Mouse (Mus musculus): ENCODE measurements around the gene Sycp3. TPM values are rescaled to one million over a fixed set of nuclear protein-coding genes. Genes with fewer than 3 reads are reported as not detected.
"Not testable (repeated sequence)": the region's sequence is repeated elsewhere in the genome, so short reads cannot be mapped to it uniquely, and the experiment has no call there.

The Sycp3 gene
- 1 to 10 TPM in 1 of 2 experiments, under 1 TPM in 1; 0.54 to 1.2 TPM for total RNA-seq (2021)

DNA sequence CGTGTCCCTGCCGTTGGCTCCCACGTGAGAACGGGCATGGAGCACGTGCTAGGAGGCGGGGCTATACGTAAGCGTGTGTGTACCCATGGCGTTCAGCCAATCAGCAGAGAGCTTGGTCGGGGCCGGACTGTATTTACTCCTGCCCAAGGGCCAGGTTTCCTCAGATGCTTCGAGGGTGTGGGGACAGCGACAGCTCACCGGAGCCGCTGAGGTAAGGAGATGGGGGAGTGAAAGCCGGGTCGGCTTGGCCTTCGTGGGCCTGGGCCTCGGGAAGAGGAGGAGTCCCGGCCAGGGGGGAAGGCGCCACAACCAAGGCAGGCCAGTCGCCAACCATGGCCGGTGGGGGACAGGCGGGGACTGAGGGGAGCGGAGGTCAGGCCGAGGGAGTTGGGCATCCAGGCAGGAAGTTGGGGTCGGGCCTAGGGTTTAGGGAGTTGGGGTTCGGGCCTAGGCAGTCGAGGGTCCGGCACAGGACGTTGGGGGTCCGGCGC, at the start of gene Sycp3:
TSS of gene Sycp3 (plus strand) at position 68 of the 491 bp plus-strand sequence.
- intact Hi-C loops (cut with DNase I), result no loop called here
- DNase-seq, result no peak

- no peak for DNase-seq
- intact Hi-C loops (cut with DNase I), result no loop called here
Measured at GRCm38 (mm10) chr10:88409751-88410150, 49.6 kb upstream of the Sycp3 start.

GRCm38 (mm10) chr10:88412290-88412995, 46.9 kb upstream of the Sycp3 start:
- DNase-seq, result peak; percentile 6
- intact Hi-C loops (cut with DNase I), result no loop called here

DNA sequence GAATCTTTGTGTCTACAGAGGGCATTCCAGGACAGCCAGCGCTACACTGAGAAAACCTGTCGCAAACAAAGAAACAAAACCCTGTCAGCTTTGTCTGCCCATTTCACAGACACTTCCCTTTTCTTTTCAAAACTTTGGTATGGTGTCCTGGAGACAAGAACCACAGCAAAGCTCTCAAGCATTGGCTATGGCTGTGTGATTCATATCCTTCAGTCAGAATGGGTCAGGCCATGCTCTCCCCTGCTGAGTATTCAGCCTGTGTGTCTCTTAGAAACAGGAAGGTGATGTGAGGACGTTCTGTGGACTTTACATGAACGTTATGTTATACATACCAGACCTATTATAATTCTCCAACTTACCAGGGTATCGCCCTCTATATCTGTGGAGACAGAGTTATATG, 41.7 kb upstream of the Sycp3 start:
- intact Hi-C loops (cut with DNase I), result no loop called here
- no peak for DNase-seq

DNA sequence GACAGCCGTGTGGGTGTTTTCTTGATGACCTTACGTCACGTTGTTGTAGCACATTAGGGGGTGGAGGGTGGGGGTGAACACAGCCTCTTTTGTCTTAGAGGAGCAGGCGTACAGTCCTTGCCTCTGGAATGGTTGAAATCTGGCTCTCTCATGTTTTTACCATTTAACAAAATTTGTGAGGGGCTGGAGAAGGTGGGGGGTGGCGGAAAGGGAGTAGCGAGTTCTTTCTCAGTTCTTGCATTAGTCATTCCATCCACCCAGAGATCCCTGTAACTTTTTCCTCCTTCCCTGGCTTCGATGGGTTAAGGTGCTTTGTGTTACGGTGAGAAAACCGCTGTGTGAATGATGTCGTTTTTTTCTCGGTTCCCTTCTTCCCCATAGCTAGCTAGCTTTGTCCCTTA, 39.2 kb upstream of the Sycp3 start:
- intact Hi-C loops (cut with DNase I), result no loop called here
- DNase-seq, result no peak

DNA sequence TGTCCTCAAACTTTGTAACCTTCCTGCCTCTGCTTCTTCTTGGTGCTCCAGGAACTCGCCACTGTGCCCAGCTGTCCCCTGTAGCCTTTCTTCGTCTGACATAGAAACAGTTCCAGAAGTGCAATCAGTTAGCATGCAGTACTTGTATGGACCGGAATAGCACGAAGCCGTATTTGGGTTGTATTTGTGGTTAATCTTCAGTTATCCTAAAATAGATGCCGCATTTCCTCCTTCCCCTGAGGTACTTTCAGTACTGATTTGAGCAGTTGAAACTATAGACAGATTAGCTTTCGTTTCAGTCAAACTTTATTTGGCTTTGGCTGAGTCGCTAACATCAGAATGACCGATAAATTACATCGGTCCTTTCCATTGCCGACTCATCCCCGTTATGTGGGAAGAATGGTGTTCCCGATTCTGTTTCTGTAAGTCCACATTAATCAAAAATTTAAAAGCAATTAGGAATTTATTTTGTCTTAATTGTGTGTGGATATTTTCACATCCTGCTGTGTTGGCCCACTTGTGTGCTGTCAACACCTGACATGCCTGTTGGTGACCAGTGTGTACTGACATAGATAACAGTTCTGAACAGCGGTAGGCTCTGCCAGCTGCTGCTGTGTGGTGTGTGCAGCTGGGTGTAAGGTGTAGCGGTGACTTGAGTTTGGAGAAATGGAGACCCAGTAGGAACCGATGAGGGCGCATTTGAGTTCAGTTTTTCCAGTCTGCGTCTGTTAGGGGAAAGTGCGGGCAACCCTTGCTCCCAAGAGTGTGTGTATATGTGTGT, 38.5 kb upstream of the Sycp3 start:
- intact Hi-C loops (cut with DNase I), result no loop called here
- DNase-seq, result no peak

- DNase-seq, result peak; percentile 32
- intact Hi-C loops (cut with DNase I), result loop anchor here (2.0 kb wide), 1 partner anchor 45 kb away; no protein-coding TSS in a partner anchor
Measured at GRCm38 (mm10) chr10:88426158-88426816, 33.1 kb upstream of the Sycp3 start.

- intact Hi-C loops (cut with DNase I), result loop anchor here (2.0 kb wide), 1 partner anchor 46 kb away; no protein-coding TSS in a partner anchor
- DNase-seq, result no peak
Measured at GRCm38 (mm10) chr10:88426896-88427295, 32.5 kb upstream of the Sycp3 start.

DNA sequence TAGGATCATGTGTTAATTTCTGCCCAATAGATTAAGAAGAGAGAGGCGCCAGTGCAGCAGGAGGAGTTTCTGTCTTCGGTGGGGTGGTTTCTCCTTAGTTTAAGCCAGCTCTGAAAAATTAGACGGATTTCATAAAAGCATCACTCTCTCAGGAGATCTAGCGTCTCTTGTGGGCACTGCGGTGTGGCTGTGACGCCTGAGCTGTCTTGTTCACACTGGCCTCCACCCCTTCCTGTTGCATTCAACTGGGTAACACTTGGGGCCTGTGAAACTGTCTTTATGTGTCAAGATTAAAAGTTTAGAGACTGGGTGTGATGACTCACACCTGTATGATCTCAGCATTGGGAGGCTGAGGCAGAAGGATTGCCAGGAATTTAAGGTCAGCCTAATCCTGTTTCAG, 31.4 kb upstream of the Sycp3 start:
- intact Hi-C loops (cut with DNase I), result loop anchor here (2.0 kb wide), 1 partner anchor 47 kb away; no protein-coding TSS in a partner anchor
- no peak for DNase-seq

GRCm38 (mm10) chr10:88441224-88441623, 18.1 kb upstream of the Sycp3 start:
- intact Hi-C loops (cut with DNase I), result no loop called here
- DNase-seq, result no peak

- DNase-seq, result peak; percentile 78
- intact Hi-C loops (cut with DNase I), result no loop called here
Measured at GRCm38 (mm10) chr10:88451221-88451620, 8.1 kb upstream of the Sycp3 start.

DNA sequence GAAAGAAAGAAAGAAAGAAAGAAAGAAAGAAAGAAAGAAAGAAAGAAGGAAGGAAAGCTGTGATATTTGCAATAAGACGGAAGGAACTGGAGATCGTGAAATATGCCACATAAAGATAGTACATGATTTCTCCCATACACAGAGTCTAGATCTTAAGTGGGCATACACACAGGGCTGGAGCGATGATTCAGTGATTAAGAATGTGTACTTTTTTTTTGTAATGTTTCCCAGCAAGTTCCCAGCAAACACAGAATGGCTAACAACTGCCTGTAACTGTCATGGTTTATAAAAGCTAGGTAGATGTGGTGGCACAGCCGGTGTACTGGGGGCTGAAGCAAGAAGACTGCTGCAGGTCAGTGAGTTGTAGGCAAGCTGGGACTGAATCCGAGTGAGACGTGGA, 7.4 kb upstream of the Sycp3 start:
- DNase-seq, result no peak
- intact Hi-C loops (cut with DNase I), result no loop called here

DNA sequence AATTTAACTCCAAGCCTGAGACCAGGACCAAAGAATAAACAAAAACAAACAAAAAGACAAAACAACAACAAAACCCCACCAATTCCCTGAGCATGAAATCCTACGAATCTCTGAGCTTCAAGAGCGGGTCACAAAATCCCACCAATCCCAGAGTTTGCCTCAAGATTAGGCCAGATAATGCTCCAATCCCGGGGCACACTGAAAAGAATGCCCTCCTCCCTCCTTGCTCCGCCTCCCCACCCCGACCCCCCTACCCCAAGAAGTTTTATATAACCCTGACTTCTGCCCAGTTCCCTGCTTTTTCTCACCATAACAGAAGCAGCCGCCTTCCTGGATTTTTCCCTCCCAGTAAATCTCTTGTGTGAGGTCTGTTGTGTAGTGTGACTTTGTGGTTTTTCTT, 1.6 kb upstream of the Sycp3 start:
- DNase-seq, result no peak
- intact Hi-C loops (cut with DNase I), result no loop called here

DNA sequence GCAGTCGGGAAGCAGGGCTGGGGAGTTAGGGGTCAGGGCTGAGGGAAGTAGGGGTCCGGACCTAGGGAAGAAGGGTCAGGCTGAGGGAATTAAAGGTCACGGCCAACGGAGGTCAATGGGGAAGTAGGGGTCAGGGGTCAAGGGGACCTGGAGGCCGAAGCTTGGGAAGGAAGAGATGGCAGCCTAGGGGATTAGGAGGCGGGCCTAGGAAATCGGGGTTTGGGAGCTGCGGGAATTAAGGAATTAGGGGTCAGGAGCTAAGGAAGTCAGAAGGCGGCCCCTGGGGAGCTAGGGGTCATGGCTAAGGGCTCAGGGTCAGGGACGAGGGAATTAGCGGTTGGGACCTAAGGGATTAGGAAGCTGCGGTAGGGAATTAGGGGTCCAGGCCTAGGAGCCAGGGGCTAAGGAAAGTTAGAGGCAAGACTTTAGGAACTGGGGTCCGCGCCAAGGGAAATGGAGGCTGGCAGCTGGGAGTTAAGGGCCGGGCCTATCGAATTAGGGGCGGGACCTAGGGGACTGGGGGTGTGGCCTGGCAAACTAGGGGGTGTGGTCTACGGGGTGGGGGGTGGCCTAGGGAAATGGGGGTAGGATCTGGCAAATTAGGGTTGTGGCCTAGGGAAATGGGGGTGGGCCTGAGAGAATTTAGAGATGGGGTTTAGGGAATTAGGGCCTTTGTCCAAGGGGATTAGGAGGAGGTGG, 902 bp downstream of the Sycp3 start:
- intact Hi-C loops (cut with DNase I), result no loop called here
- DNase-seq, result no peak

DNA sequence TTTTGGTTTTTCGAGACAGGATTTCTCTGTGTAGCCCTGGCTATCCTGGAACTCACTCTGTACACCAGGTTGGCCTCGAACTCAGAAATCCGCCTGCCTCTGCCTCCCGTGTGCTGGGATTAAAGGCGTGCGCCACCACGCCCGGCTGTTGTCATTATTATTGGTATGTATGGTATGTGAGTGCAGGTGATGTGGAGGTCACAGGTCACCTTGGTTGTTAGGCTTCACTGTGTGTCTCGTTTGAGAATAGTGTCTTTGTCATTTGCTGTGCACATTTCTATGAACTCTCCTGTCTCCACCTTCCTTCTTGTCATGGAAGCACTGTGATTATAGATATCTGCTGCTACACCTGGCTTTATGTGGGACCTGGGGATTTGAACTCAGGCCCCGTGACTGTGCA, 23.5 kb downstream of the Sycp3 start:
- intact Hi-C loops (cut with DNase I), result not testable (repeated sequence)

DNA sequence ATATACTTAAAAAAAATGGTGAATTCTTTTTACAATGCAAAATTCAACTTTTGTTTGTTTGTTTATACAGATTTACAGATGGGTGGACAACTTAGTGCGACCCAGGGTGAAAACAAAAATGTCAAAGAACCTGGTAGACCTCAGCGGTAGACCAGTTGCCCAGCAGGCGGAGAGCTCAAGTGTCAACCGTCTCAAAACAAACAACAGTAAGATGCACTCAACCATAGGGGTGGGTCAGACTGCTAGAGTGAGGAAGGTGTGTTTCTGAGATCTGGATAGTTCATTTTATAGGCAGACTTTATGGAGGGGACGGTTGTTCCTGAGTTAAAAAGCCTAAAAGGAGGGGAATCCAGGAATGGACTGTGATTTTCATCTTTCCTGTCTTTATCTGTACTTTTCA, 29.3 kb downstream of the Sycp3 start:
- intact Hi-C loops (cut with DNase I), result no loop called here
- DNase-seq, result no peak

More for the DNA sequence above, 23.5 kb downstream of the Sycp3 start:
- DNase-seq, result not testable (repeated sequence)

GRCm38 (mm10) chr10:88491632-88492031, 32.3 kb downstream of the Sycp3 start:
- intact Hi-C loops (cut with DNase I), result no loop called here
- no peak for DNase-seq

DNA sequence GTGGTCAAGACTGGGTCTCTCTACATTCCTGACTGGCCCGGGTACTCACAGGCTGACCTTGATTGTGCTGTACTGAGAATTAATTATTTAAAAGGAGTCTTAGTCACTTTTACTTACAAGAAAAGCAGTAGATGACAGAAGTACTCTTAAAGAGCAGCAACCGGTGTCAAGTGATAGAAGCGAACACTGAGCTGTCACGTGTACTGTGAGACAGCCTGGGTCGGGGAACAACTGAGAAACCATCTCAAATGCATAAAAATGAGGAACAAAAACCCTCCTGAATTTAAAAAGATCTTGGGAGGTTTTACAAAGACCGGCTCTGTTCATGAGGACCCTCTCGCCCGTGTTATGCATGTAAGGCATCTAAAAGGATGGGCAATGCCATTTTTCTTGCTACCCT, 33.3 kb downstream of the Sycp3 start:
- intact Hi-C loops (cut with DNase I), result no loop called here
- DNase-seq, result no peak

DNA sequence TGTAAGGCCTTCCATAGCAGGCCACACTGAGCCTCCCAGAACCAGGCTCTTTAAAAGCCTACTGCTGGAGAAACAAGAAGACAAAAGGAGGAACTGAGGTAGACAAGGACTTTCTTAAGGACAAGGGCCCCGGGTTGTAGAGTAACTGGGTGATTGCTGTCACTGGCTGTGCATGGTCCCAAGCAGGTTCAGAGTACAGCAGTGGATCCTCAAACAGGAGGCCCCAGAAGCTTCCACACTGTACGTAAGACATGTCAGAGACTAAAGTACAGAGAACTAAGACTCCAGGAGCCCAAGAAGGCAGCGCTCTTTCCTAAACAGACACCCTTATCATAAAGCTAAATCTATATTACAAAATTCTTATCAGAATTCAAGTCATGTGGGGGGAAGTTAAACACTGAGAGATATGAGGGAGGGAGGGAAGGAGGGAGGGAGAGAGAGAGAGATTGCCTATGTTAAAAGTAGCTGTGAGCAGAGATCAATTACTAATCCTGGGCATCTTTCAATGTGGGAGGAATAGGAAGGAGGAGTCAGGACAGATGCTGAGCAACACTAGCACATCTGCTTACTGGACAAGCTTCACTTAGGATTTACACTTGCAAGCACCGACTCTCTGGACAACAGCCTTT, 35.7 kb downstream of the Sycp3 start:
- intact Hi-C loops (cut with DNase I), result no loop called here
- DNase-seq, result no peak

GRCm38 (mm10) chr10:88496864-88497564, 37.6 kb downstream of the Sycp3 start:
- DNase-seq, result no peak
- intact Hi-C loops (cut with DNase I), result no loop called here
